Mouse (Mus musculus): ENCODE results near the gene Nr4a1.

GRCm38 (mm10) chr15:101308440-101309348 lies 54.6 kb downstream of the Nr4a1 start:
- TF ChIP-seq CTCF (IDR thresholded peaks at IDR 0.05) (no peak), POLR2A (IDR thresholded peaks at IDR 0.05; ENCODE audit: insufficient read depth, low read depth, low read length) (no peak), EP300 (IDR thresholded peaks at IDR 0.05; ENCODE audit: insufficient read depth, low read depth, low read length) (no peak)

All from heart, adult 2 months (tissue).